Mouse (Mus musculus): ENCODE results near the gene Nol4l. TPM values are rescaled to one million over a fixed set of nuclear protein-coding genes. Genes with fewer than 3 reads are reported as not detected.

Nol4l gene
- total RNA-seq, 2 experiments from 2014 or later: 5.0 to 5.8 TPM

GRCm38 (mm10) chr2:153453961-153454759 lies 75.6 kb downstream of the Nol4l start:
- ATAC-seq (replicated peaks; ENCODE audit: low FRiP score, poor library complexity, severe bottlenecking): peak; percentile 21; the same call in 1 of the 2 replicates

GRCm38 (mm10) chr2:153448519-153448918 lies 81.3 kb downstream of the Nol4l start:
- ATAC-seq (replicated peaks; ENCODE audit: low FRiP score, poor library complexity, severe bottlenecking): no peak

GRCm38 (mm10) chr2:153447719-153448118 lies 82.1 kb downstream of the Nol4l start:
- no peak for ATAC-seq (replicated peaks; ENCODE audit: low FRiP score, poor library complexity, severe bottlenecking)

GRCm38 (mm10) chr2:153446476-153446875 lies 83.3 kb downstream of the Nol4l start:
- ATAC-seq (replicated peaks; ENCODE audit: low FRiP score, poor library complexity, severe bottlenecking): no peak

GRCm38 (mm10) chr2:153446017-153446408 lies 83.8 kb downstream of the Nol4l start:
- no peak for ATAC-seq (replicated peaks; ENCODE audit: low FRiP score, poor library complexity, severe bottlenecking)

- no peak for ATAC-seq (replicated peaks; ENCODE audit: low FRiP score, poor library complexity, severe bottlenecking)
Measured at GRCm38 (mm10) chr2:153445137-153446016, 84.4 kb downstream of the Nol4l start.

GRCm38 (mm10) chr2:153444254-153445136 lies 85.3 kb downstream of the Nol4l start:
- peak; percentile 53 for ATAC-seq (replicated peaks; ENCODE audit: low FRiP score, poor library complexity, severe bottlenecking)

- ATAC-seq (replicated peaks; ENCODE audit: low FRiP score, poor library complexity, severe bottlenecking): no peak
Measured at GRCm38 (mm10) chr2:153443434-153444240, 86.1 kb downstream of the Nol4l start.

- ATAC-seq (replicated peaks; ENCODE audit: low FRiP score, poor library complexity, severe bottlenecking): no peak
Measured at GRCm38 (mm10) chr2:153442720-153443119, 87.1 kb downstream of the Nol4l start.

GRCm38 (mm10) chr2:153441228-153441627 lies 88.5 kb downstream of the Nol4l start:
- no peak for ATAC-seq (replicated peaks; ENCODE audit: low FRiP score, poor library complexity, severe bottlenecking)

GRCm38 (mm10) chr2:153440755-153441154 lies 89.0 kb downstream of the Nol4l start:
- no peak for ATAC-seq (replicated peaks; ENCODE audit: low FRiP score, poor library complexity, severe bottlenecking)

GRCm38 (mm10) chr2:153437306-153437659 lies 92.5 kb downstream of the Nol4l start:
- no peak for ATAC-seq (replicated peaks; ENCODE audit: low FRiP score, poor library complexity, severe bottlenecking)

GRCm38 (mm10) chr2:153436641-153437305 lies 93.0 kb downstream of the Nol4l start:
- ATAC-seq (replicated peaks; ENCODE audit: low FRiP score, poor library complexity, severe bottlenecking): no peak

GRCm38 (mm10) chr2:153434880-153435831 lies 94.6 kb downstream of the Nol4l start:
- ATAC-seq (replicated peaks; ENCODE audit: low FRiP score, poor library complexity, severe bottlenecking): no peak

- ATAC-seq (replicated peaks; ENCODE audit: low FRiP score, poor library complexity, severe bottlenecking): no peak
Measured at GRCm38 (mm10) chr2:153433859-153434258, 95.9 kb downstream of the Nol4l start.

GRCm38 (mm10) chr2:153432492-153432891 lies 97.3 kb downstream of the Nol4l start:
- ATAC-seq (replicated peaks; ENCODE audit: low FRiP score, poor library complexity, severe bottlenecking): no peak

GRCm38 (mm10) chr2:153430571-153430970 lies 99.2 kb downstream of the Nol4l start:
- no peak for ATAC-seq (replicated peaks; ENCODE audit: low FRiP score, poor library complexity, severe bottlenecking)
